Mouse (Mus musculus): ENCODE results near the gene Selenov.

Selenov gene

DNA sequence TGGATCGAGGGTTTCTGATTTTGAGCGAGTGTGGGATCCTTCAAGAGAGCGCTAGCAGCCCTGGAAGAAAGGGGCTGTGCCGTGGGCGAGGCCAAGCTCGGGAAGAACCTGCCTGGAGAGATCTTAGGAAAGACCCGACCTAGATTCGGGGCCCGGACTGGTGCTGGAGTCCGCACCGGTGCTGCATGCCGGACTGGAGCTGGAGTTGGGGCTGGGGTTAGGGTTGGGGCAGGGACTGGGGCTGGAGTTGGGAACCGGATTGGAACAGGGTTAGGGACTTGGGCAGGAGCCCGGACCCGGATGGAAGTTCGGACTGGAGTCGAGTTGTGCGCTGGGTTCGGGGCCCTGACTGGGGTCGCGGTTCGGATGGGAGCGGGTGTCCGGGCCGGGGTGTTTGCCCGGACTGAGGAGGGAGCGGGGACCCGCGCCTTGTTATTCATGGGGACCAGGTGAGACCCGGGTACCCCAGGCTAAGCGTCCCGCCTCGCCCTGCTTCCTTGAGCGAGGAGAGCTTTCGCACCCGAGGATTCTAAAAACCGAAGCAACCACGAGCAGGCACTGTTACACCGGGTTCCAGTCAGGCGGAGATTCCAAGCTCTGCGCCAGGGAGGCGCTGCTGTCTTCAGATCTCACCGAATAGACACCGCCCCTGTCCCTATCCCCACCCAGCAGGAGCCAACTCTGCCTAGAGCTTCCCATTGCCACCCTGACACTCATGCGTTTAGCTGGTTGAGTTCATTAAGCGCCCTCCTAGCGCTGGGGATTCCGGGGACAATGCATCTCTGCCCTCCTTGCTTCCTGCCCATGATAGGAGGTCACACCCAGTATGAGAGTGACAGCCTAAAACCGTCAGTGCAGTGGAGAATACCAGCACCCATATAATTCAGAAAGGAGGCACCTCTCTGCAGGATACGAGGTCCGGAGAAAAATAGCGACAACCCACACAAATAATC is at the start of gene Selenov:
TSS of gene Selenov (minus strand) at position 549 of the 953 bp plus-strand sequence.
- peak; percentile 83 to 85 for DNase-seq

- DNase-seq: peak; percentile 57 to 62
Observed at GRCm38 (mm10) chr7:28339213-28339917, 48.4 kb upstream of the Selenov start.

DNA sequence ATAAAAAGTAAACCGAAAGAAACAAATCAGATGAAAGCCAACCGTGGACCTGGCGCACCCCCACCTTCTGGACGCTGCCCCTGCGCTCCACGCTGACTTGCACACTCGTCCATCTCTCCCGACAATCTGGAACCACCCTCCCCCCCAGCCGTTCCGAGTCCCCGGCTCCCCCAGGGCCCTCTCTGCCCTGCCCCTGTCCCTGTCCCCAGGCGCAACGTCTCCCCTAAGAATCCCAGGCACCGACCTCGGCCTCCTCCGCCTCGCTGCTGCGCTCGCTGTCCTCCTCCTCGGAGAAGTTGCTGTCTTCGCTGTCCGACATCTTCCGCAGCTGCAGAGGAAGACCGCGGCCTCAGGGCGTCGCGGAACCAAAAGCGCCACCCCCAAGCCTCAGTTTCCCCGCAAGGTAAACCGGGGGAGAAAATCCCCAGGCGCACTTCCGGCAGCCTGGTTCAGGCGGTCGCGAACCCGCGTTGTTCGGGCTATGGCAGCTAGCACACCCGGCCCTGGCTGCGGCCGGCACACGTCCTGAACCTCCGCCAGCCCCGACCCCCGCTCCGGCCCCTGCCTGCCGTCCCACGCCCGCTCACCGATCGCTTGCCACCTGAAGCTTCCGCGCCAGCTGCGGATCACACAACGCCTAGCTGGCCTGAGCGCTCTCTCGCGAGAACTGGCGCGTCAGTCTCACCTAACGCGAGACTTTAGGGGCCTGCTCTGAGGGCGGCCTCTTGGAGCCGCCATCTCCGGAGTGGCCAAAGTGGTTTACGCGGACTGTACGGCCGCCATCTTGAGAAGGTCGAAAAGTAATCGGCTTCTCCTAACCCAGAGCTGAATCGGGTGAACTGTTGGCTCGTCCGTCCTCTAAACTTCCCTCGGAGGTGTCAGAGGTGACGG is 47.4 kb upstream of the Selenov start, which contains the start of gene Supt5:
TSS of gene Supt5 (minus strand) at position 639 of the 891 bp plus-strand sequence.
- DNase-seq: peak; percentile 97 to 98

DNA sequence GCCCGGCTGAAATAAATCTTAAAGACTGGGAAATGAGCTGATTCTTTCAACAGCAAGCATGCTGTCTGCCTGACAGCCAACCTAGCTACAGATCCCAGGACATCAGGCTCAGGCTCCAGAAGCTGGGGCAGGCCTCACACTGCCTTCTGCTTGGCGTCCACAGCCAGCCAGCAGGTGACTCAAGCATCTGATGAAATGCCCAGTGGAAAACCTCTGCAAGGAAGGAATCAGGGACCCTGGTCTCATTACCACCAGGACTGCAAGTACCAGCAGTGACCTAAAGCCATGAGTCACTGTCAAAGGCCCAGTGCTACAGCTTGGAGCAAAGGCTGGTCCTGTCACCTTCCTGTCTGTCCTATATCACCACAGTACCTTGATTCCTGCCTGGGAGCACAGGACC is 44.5 kb upstream of the Selenov start:
- DNase-seq: no peak

DNA sequence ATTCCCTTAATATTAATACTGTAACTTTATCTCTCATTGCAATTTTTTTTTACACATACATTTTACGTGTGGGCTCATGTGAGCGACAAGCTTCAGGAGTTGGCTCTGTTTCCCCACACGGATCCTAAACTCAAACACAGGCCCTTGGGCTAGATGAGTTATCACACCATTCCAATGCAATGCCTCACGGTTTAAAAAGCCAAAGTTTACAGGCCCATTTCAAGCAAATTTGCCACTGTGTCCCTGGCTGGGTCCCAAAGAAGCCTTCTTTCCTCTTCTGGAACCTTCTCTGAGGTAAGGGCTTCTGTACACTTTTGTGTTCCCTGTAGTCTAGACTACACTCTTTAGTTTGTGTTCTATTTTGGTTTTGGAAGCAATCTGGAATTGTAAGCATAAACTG is 43.5 kb upstream of the Selenov start:
- no peak for DNase-seq

GRCm38 (mm10) chr7:28328260-28328659 is 37.3 kb upstream of the Selenov start:
- no peak for DNase-seq

- no peak for DNase-seq
Observed at GRCm38 (mm10) chr7:28326457-28326856, 35.5 kb upstream of the Selenov start.

DNA sequence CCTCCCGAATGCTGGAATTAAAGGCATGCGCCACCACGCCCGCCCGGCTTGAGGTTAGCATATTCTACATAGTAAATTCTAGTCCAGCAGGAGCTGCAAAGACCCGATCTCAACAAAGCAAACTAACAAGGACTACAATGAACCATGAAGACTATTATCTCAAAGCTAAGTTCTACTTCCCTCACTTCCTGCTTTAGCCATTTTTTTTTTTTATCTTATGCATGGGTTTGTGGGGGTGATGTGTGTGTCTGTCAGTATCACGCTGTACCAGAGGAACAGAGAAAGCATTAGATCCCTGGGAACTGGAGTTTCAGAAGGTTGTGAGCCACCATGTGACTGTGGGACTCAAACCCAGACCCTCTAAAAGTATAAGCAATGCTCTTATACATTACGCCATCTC is 34.3 kb upstream of the Selenov start:
- no peak for DNase-seq

DNA sequence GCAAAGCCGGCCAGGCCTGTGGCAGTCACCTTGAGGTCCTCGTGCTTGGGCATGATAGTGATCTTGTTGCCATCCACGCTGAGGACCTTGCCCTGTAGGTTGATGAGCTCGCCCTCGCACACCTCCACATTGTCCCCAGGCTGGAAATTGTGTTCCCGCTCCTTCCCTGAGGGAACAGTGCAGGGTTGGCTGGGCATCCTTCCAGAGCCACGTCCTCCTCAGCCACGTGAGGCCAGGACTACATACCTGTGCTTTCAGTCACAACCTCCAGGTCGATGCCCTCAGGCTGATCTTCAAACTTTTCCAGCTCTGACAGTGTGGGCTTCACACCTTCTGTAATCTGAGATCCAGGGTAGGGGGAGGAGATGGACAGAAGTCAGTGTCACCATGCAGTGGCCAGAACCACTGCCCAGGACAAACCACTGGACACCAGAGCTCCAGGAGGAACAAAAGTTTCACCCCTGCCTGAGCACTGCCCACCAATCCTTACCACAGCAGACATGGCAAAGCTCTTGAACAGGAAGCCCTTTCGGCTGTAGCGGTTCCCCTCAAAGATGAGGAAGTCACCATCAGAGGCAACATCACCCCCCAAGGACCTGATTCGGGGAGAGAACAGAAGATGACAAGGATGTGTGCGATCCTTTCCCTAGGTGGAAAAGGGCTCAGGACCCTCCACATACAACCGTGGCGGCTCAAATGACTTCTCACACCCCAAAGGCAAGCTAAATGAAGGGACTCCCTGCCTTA is 31.2 kb upstream of the Selenov start:
- DNase-seq: no peak

- no peak for DNase-seq
Observed at GRCm38 (mm10) chr7:28318714-28319113, 27.7 kb upstream of the Selenov start.

DNA sequence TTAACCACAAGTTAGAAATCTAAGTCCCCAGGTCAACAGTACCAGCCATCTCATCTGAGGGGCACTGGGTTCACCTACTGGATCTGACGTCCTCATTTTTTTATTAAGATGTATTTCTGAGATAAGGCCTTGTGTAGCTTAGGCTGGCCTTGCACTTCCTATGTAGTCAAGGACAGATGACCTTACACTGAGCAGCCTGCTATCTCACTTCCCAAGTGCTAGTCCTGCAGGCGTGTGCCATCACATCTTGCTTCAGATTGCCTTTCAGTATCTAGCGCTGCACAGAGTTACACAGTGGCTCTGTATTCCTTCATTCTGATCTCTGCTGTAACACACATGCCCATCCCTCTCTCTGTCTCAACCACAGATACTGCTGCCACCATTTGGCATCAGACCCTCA is 27.1 kb upstream of the Selenov start:
- DNase-seq: no peak

GRCm38 (mm10) chr7:28311926-28312543 is 21.0 kb upstream of the Selenov start, which contains the start of gene Timm50:
Gene Timm50 (minus strand): TSS chr7:28312072.
- peak; percentile 99 for DNase-seq

GRCm38 (mm10) chr7:28311151-28311925 is 20.4 kb upstream of the Selenov start:
- peak in 1 of 2 experiments; percentile 62 for DNase-seq

DNA sequence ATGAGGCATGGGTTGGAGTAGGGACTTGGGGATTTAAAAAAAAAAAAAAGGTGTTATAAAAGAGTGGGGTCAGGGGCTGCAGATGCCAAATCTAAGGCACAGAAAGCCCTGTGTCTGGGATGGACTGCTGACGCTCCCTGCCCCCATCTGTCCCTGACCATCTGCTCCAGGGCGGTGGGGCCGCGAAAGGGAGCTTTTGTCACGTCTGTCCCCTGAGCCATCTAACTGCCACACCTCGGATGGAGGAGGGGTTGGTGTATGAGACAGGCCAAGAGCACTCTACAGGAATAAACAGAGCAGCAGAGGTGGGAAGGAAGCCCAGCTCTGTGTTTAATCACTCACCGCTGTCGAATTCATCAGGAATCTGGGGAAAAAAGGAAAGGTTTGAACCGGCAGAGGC is 18.8 kb upstream of the Selenov start:
- peak; percentile 70 to 85 for DNase-seq

DNA sequence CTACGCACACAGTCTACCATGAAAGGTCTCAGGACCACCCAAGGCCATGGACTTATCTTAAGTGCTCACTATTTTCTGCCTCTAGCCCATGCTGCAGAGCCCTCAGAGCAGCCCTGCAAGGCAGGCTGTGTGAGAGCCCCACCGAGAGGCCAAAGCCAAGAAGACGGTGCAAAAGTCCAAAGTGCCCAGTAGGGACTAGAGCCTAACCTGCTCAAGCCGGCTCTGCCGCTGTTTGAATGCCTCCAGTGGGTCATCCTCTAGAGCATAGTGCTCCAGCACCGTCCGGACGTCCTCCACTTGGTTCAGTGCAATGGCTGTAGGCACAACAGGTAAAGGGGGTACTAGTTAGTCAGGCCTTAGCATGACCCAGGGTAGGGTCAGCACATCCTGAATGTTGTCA is 15.2 kb upstream of the Selenov start:
- DNase-seq: no peak

- peak; percentile 87 to 94 for DNase-seq
Observed at GRCm38 (mm10) chr7:28305641-28306040, 14.7 kb upstream of the Selenov start.

DNA sequence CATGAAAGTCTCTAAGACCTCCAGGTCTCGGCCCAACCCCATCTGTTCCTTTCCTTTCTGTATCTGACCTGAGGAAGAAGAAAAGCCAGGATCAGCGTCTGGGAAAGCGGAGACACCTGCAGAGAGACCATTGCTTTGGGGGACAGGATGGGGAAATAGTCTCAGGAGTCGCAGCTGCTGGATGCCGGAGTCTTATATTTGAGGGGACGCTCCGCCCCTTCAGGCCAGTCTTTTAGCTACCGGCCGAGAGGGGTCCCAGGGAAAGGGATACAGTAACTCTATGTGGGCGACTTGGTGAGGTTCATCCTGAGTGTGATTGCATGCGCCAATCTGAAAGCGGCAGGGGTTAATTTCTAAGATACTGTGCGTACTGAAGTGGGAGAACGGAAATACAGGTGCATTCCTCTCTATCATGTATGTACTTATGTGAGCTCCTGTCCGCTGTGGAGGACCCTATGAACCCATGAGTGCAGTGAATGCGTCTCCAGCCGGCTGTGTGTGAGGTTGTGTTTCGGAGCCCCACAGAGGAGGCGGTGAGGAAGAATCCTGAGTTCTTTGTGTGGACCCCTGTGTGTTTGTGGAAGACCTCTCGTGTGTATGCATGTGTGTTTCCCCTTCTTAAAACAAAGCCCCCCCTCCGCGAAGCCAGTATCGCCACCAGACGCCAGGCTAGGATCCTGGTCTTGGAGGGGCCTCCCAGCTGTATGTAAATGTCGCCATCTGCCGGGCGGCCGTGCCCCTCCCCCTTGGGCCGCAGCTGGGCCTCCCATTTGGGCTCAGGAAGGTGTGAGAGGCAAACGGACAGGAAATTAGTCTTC is 10.8 kb upstream of the Selenov start, which contains the start of gene Dll3:
TSS of gene Dll3 (minus strand) at position 623 of the 818 bp plus-strand sequence.
- peak; percentile 82 to 86 for DNase-seq

DNA sequence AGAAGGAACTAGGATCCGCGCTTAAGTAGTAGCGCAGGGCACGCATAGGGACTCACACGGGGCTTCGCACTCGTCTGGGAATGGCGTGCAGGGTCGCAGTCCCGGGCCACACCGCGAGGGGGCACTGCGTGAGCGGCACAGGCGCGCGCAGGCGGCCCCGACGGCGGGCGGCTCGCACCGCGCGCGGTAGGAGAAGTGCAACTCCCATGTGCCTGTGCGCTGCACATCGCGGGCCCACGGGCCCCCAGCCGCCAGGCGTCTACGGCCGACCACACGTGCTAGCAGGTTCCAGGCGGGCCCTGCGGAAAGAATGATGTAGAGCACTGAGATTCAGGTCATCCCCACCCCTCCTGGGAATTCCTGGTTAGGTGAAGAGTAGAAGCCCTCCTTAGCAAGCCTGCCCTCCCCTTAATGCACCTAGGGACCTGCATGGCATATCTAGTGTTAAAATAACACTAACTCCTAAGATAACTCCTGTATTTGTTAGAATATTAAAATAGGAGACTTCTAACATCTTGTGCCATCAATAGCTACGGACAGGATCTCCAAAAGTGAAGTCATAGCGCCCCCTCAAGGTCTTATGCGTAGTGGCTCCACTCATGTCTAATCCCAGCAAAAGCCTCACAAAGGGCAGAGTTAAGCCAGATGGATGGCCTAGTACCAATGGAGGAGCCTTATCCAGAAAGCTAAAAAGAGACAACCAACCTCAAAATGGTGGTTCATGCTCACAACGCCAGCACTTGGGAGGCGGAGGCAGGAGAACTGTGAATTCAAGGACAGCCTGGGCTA is 8.0 kb upstream of the Selenov start:
- DNase-seq: peak; percentile 75 to 84

GRCm38 (mm10) chr7:28294481-28294880 is 3.5 kb upstream of the Selenov start:
- peak; percentile 87 to 93 for DNase-seq
